Mouse (Mus musculus) cerebellum, adult (tissue): ENCODE data around the gene Olfr553.
"Not testable (repeated sequence)": the region's sequence is repeated elsewhere in the genome, so short reads cannot be mapped to it uniquely, and the experiment has no call there.

Experiments
- ATAC-seq: cut with Nextera tagmentation; 2 replicates; pipeline ENCODE4 v1.9.2; 2017; ENCODE audit warnings: mild to moderate bottlenecking, moderate library complexity, mixed read lengths; ENCODE audit not compliant: insufficient number of reproducible peaks, low FRiP score, low TSS enrichment

Olfr553 gene

DNA sequence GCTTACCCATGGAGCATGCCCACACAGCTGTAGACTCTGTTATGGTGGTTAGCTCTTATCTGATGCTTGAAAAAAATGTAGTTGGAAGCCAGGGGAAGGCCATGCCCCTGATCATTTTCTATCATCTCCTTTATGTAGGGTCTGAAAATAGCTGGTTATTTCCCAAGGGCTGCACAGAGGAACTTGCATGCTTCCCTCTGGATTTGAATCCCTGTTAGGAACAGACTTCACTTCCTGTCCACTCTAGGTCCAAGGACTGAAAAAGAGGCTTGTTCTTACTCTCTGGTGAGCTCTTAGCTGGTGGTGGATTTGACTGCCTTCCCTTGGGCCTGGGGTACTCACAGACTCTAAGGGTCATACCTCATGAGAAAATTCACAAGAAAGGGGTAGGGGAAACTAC is at the start of gene Olfr553:
TSS of gene Olfr553 (minus strand) at position 101 of the 400 bp plus-strand sequence.
- no peak for ATAC-seq

DNA sequence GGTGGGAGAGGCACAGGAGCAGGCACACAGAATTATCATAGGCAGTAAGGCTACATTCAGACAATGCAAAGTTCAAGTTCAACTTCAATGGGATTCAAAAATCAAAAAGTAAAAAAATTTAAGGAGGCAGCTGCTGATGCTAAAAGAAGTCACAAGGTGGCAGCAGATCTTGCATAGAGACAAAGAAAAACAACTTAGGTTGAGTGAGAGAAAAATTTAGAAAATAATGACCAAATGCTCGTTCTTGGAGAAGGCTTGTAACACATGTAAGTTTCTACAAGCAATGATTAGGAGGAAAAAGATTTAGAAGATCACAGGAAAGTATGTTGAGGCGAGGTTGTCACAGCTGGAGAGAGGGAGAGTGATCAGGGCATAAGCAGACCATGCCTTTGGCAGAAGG is 47.4 kb upstream of the Olfr553 start:
- ATAC-seq, result no peak

DNA sequence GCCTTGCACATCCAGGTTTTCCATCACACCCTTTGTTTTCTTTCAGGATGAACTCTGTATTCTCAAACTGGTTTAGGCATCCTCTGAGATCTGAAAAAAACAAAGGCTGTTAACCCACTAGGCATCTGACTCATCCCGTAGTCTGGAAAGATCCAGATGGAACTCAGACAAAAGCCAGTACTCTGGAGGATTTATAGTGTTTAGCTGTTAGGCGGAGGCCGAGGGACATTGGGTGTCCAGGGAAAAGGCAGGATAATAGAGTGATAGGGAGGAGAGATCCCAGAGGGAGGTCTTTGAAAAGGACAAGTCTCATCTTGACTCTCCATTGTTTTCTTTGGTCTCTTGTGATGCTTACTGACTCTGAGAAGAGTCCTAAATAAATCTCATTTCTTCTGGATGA is 46.6 kb upstream of the Olfr553 start, which contains the start of gene Olfr556:
TSS of gene Olfr556 (plus strand) at position 301 of the 400 bp plus-strand sequence.
- no peak for ATAC-seq

- ATAC-seq, result no peak
Measured at GRCm38 (mm10) chr7:102658523-102658922, 40.5 kb upstream of the Olfr553 start, which contains the start of gene Olfr555. TSS of gene Olfr555 (plus strand) at chr7:102658823.

- ATAC-seq, result not testable (repeated sequence)
Measured at GRCm38 (mm10) chr7:102644945-102645344, 26.9 kb upstream of the Olfr553 start.

- no peak for ATAC-seq
Measured at GRCm38 (mm10) chr7:102638132-102638531, 20.1 kb upstream of the Olfr553 start, which contains the start of gene Olfr554. TSS of gene Olfr554 (plus strand) at chr7:102638432.

DNA sequence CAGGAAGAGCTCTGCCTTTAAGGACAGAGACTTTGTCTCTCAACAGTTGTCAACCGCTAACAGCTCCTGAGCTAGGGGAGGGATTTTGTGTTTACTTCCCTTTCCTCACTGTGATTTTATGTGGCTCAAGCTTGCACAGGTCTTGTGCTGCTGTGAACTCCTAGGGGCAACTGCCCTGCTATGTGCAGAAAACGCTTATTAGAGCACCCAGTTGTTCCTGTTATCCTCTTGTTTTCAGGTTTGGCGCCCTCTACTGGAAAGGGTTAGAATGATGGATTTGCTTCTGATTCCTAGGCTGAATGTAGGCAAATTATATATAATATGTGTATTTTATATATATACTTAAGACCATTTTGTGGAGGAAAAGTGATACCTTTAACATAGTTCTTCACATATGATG is 18.6 kb upstream of the Olfr553 start:
- no peak for ATAC-seq

DNA sequence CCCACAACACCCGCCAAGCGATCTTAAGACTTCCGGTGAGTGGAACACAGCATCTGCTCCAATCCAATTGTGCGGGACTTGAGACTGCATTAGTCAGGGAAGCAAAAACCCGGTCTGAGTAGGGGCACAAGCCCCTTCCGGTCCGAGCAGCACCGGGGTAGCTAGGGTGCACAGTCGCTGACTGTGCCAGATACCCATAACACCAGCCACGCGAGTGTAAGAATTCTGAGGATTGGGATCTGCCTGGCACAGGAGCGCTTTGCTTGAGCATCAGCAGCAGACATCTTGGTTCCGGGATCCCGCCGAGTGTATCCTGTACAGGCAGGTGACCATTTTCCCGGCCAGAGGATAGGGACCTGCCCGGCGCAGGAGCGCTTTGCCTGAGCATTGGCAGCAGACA is 2.4 kb upstream of the Olfr553 start:
- ATAC-seq, result not testable (repeated sequence)

DNA sequence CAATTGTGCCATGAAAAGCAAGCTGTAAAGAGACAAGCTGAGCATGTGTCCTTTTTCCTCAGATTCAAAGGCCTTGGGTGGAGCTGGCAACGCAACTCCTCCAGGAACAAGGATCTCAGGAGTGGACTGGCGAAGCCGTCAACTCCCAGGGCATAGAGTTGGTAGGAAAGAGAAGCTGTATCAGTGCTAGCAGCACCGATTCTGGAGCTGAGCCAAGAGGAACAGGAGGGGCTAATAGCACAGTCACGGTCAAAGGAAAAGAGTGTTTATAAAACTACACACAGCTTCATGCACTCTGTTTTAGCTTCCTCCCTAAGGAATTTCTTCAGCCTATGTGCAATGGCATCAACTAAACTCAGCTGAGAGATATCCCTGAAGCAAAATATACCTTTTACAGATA is 1.6 kb upstream of the Olfr553 start:
- ATAC-seq, result no peak

DNA sequence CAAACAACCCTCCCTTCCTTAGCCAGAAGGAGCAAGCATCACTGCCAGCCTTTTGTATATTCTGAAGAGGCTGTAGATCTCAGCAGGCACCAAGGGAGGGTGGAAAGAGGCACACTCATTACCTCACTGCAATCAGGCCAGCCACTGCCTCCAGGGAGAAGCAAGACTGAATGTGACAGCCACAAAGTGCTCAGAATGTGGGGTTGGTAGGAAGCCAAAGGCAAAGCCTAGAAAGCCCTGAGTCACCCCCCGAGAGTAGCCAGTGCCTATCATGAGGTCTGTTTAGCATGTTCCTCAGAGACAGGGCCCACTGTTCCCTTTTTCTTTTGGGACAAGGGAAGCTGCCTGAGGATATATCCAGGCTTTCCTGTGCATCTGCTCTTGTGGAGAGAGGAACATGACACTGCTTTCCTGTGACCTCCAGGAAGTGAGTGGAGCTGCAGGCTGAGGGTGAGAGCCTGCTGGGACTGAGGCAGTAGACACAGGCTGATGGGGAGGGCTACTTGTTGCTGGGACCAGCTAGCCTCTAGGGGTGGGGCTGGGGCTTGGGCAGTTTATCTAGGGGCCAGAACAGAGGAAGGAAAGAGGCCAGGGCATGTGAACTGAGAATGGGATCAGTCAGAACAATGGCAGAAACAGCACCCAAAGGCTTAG is 20.5 kb downstream of the Olfr553 start, which contains the start of gene Olfr552:
TSS of gene Olfr552 (plus strand) at position 393 of the 654 bp plus-strand sequence.
- 0 out of 2 replicates have a peak, but pooled peaks have one; percentile 61 for ATAC-seq

- no peak for ATAC-seq
Measured at GRCm38 (mm10) chr7:102591786-102592185, 26.2 kb downstream of the Olfr553 start, which contains the start of gene Olfr551. TSS of gene Olfr551 (minus strand) at chr7:102591886.

- ATAC-seq, result no peak
Measured at GRCm38 (mm10) chr7:102575998-102576397, 42.0 kb downstream of the Olfr553 start.

DNA sequence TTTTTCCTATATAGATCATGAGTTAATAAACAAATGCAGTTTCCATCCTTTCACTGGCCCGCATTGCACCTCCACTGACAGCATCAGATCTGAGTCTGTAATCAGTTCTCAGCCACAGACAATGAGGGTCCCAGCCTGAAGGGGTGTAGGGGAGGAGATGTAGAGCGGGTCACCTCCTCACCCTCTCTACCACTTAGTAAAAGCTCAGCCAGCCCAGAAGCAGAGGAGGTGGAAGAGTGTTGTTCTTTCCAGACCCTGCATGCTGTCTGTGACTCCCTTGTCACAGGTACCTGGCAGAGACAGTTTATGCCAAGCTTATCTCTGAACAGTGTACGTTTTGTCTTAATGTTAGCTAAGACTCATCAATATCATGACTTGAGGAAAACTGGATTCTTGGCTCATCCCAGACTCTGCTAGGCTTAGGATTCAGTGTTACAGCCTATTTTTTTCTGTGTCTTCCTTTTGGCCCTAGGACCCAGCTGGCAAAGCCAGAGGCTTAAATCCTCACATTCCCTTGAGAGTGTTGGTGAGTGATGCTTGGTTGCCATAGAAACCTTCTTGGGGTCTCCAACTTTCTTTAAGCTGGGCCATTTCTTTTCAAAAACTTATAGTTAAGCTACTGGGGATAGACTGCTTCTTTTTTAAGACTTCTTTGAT is 44.7 kb downstream of the Olfr553 start:
- no peak for ATAC-seq

DNA sequence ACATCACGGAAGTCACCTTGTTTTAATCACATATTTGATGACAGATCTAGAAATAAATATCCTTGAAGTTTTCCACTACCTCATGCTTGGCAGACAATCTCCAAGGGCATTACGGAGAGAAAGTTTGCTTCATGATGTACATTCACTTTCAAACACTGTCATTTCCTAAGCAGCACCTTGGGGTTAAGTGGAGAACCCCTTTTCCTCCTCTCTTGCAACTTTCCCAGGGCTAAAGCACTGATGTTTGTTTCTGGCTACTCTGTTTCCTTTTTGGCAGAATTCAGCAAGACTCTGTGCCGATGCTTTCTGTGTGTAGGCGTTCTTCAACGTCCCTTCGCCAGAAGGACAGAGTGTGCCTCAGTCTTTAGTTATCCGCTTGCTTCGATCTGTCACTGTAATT is 46.9 kb downstream of the Olfr553 start, which contains the start of gene Olfr550:
TSS of gene Olfr550 (plus strand) at position 301 of the 400 bp plus-strand sequence.
- no peak for ATAC-seq

DNA sequence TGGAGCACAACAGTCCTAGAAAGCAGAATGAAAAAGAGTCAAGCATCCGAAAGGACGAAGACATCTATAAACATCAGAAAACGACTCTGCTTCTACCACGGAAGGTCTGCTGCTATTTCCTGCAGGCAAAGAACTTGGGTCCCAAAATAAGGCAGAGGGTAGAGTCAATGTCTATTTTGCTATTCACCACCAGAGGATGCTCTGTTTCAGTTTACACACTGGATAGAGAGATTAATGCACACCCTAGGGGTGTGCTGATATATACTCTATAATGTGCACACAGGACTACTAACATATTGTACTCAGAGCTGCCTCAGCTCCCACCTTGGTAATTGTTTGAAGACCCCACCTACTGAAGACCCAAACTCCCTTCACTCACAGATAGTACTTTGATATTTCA is 51.8 kb downstream of the Olfr553 start:
- ATAC-seq, result no peak

GRCm38 (mm10) chr7:102564999-102565997 is 52.7 kb downstream of the Olfr553 start, which contains the start of gene Trim21:
TSS of gene Trim21 (minus strand) at chr7:102565486.
- ATAC-seq, result peak; percentile 61; the same call in 1 of the 2 replicates
